Mouse (Mus musculus) right cerebral cortex, postnatal 36 days (tissue): ENCODE measurements around the gene Olfr130.

Experiments used
- DNase-seq, 2 experiments: peaks; one replicate each; pipeline ENCODE4 v3.0.0; 2022; ENCODE audit warnings: low spot score in 2 of 2, mixed read lengths in 1 of 2

The Olfr130 gene

GRCm38 (mm10) chr17:38063621-38064020 is at the start of gene Olfr130:
TSS of gene Olfr130 (plus strand) at chr17:38063921.
- DNase-seq: no peak

DNA sequence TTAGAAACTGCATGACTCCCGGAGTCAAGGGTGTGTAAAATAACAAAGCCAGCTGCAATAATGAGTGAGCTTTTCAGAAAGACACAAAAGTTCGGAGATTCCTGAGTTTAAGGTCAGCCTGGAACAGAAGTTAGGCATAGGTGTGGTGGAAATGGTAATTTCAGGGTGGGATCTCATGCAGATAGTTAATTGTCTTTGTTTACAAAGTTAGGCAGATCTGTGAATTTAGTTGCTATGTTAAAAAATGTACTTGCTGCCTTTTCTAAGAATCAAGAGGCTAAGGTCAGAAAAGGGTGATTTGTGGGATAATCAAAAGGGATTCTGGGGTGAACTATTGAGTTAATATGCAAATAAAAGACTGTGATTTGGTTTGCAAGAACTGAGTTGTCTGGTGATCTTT is 47.4 kb upstream of the Olfr130 start:
- DNase-seq: no peak

DNA sequence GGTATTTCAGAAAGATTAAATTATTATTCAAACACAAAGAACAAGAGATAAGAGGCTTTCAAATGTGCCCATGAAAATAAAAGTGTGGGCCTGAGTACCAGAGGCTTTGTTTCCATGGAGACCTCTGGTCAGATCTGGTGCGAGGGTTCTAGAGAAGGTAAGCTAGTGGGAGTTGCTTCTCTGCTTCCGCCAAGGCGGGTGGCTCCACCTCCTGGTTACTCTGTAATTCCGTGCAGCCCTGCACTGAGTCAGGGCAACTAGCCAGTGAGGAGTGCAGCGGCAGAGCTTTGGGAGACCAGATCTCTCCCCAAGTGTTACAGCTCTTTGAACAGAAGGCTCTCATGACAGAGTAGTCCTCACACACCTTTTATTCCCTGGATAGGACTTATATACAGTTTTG is 37.4 kb upstream of the Olfr130 start:
- no peak for DNase-seq

GRCm38 (mm10) chr17:38059979-38060378 is 3.7 kb upstream of the Olfr130 start, which contains the start of gene Olfr129:
TSS of gene Olfr129 (minus strand) at chr17:38060079.
- DNase-seq: no peak

- no peak for DNase-seq
Measured at GRCm38 (mm10) chr17:38082364-38082763, 18.6 kb downstream of the Olfr130 start.

- no peak for DNase-seq
Measured at GRCm38 (mm10) chr17:38088593-38088992, 24.9 kb downstream of the Olfr130 start, which contains the start of gene Olfr131. TSS of gene Olfr131 (minus strand) at chr17:38088693.
